In genomic region chr9:48481214-48482134, GRCm38 (mm10) we compare ENCODE assay signal across 7 mouse cellular contexts. TPM values are rescaled to one million over a fixed set of nuclear protein-coding genes. Genes with fewer than 3 reads are reported as not detected.
A peak's percentile ranks its signal among the peaks of the same experiment; 100 is the strongest.
DNase-seq lines count a peak whose midpoint lies in the region; ATAC-seq and TF ChIP-seq lines count a peak whose summit lies in the region.

No protein-coding gene starts in this region.

- no peak for TF ChIP-seq POLR2A in testis, adult 2 months (IDR thresholded peaks at IDR 0.05; ENCODE audit: control insufficient read depth, low read depth, low read length)

- no peak overlapping the region for H3K27ac ChIP-seq in testis, adult 2 months (ENCODE audit: control insufficient read depth, insufficient read depth, low read depth, low read length)
- H3K27ac ChIP-seq in forebrain, embryonic 10.5 days = no peak overlapping the region
- H3K27ac ChIP-seq in limb, embryonic 12.5 days = no peak overlapping the region
- no peak overlapping the region for H3K27ac ChIP-seq in neural tube, embryonic 11.5 days (ENCODE audit: low read depth, low read length)

- H3K27me3 ChIP-seq in testis, adult 2 months (ENCODE audit: control insufficient read depth, insufficient read depth, low read length) = no peaks in the 10 kb centered on the region
- H3K27me3 ChIP-seq in forebrain, embryonic 10.5 days (ENCODE audit: poor library complexity, severe bottlenecking) = 0 out of 2 replicates have a peak, but pooled peaks cover 7% of the 10 kb centered on the region
- no peaks in the 10 kb centered on the region for H3K27me3 ChIP-seq in limb, embryonic 12.5 days
- no peaks in the 10 kb centered on the region for H3K27me3 ChIP-seq in neural tube, embryonic 11.5 days (ENCODE audit: control insufficient read depth, insufficient read depth, low read length)

- no peak for DNase-seq in testis, postnatal 10 days (ENCODE audit: low spot score)
- no peak for DNase-seq in forebrain, embryonic 10.5 days (ENCODE audit: extremely low spot score, low spot score)
- no peak for DNase-seq in neural tube, embryonic 11.5 days (ENCODE audit: low spot score)
- no peak for DNase-seq in urinary bladder, postnatal 10 days (ENCODE audit: low spot score)
- no peak for DNase-seq in layer of hippocampus, adult 9-10 months (ENCODE audit: low spot score)

- ATAC-seq in limb, embryonic 12.5 days (ENCODE audit: insufficient number of reproducible peaks, insufficient read depth, low FRiP score, low TSS enrichment, low read depth) = no peak
- no peak for ATAC-seq in neural tube, embryonic 11.5 days (ENCODE audit: insufficient read depth, low FRiP score, low TSS enrichment)

- H3K4me1 ChIP-seq in testis, adult 2 months (ENCODE audit: control insufficient read depth, insufficient read depth, low read length) = peaks cover 9% of the 10 kb centered on the region
- peaks cover 18% of the 10 kb centered on the region for H3K4me1 ChIP-seq in forebrain, embryonic 10.5 days
- H3K4me1 ChIP-seq in limb, embryonic 12.5 days (replicated peaks) = peaks cover 13% of the 10 kb centered on the region
- peaks cover 2% of the 10 kb centered on the region; the same call in 1 of the 2 replicates for H3K4me1 ChIP-seq in neural tube, embryonic 11.5 days (ENCODE audit: control insufficient read depth, insufficient read depth, low read length)

- H3K9ac ChIP-seq in limb, embryonic 12.5 days (replicated peaks) = no peak overlapping the region
- peak overlapping the region; percentile 40; the same call in 1 of the 2 replicates for H3K9ac ChIP-seq in neural tube, embryonic 11.5 days (ENCODE audit: low read length)

- H3K9me3 ChIP-seq in forebrain, embryonic 10.5 days = no peaks in the 10 kb centered on the region
- no peaks in the 10 kb centered on the region for H3K9me3 ChIP-seq in limb, embryonic 12.5 days
- no peaks in the 10 kb centered on the region for H3K9me3 ChIP-seq in neural tube, embryonic 11.5 days (ENCODE audit: control insufficient read depth, low read length)

- H3K36me3 ChIP-seq in testis, adult 2 months (ENCODE audit: control insufficient read depth, insufficient read depth, low read length) = no peaks in the 10 kb centered on the region
- peaks cover 40% of the 10 kb centered on the region for H3K36me3 ChIP-seq in forebrain, embryonic 10.5 days (replicated peaks)
- H3K36me3 ChIP-seq in limb, embryonic 12.5 days = peaks cover 21% of the 10 kb centered on the region; the same call in 1 of the 2 replicates
- no peaks in the 10 kb centered on the region for H3K36me3 ChIP-seq in neural tube, embryonic 11.5 days (ENCODE audit: control insufficient read depth, insufficient read depth, low read length)

- 39% methylated on average over 20 of the region's 20 CpGs for WGBS in forebrain, embryonic 10.5 days
- 29% methylated on average over 20 of the region's 20 CpGs for WGBS in limb, embryonic 12.5 days
- WGBS in neural tube, embryonic 11.5 days = 38% methylated on average over 20 of the region's 20 CpGs

- peak overlapping the region; percentile 83 for H3K4me3 ChIP-seq in testis, adult 2 months (ENCODE audit: control insufficient read depth, low read depth, low read length)
- peak overlapping the region; percentile 97 for H3K4me3 ChIP-seq in forebrain, embryonic 10.5 days
- peak overlapping the region; percentile 79 for H3K4me3 ChIP-seq in limb, embryonic 12.5 days (replicated peaks)
- peak overlapping the region; percentile 89 for H3K4me3 ChIP-seq in neural tube, embryonic 11.5 days (ENCODE audit: low read depth, low read length)

- TF ChIP-seq CTCF in testis, adult 2 months (IDR thresholded peaks at IDR 0.05; ENCODE audit: control insufficient read depth, insufficient read depth, insufficient replicate concordance, low read depth, low read length) = no peak

- peak overlapping the region; percentile 82 for H3K4me2 ChIP-seq in limb, embryonic 12.5 days
- H3K4me2 ChIP-seq in neural tube, embryonic 11.5 days (ENCODE audit: low read depth) = peak overlapping the region; percentile 86

RNA-seq across cellular contexts. Expression of gene Rexo2, which starts 1.1 kb away (rescaled TPM):
- 45.6 and 50.7 TPM in 2 replicates for polyA plus RNA-seq in testis, adult 2 months (2012; rRNA removed)
- 127 and 129 TPM in 2 replicates for polyA plus RNA-seq in forebrain, embryonic 10.5 days (2016; fragmentation: Nextera tagmentation; extraction: Ambion mirVana)
- 93.8 and 99.3 TPM in 2 replicates for polyA plus RNA-seq in limb, embryonic 12.5 days (2016; fragmentation: Nextera tagmentation; extraction: Ambion mirVana)
- 76.2 and 85.5 TPM in 2 replicates for polyA plus RNA-seq in neural tube, embryonic 11.5 days (2014; fragmentation: Nextera tagmentation; extraction: Ambion mirVana)

RNA-seq across cellular contexts. Expression of gene Rbm7, which starts 13.6 kb away (rescaled TPM):
- polyA plus RNA-seq in testis, adult 2 months (2012; rRNA removed) = 47.0 and 50.4 TPM in 2 replicates
- polyA plus RNA-seq in forebrain, embryonic 10.5 days (2016; fragmentation: Nextera tagmentation; extraction: Ambion mirVana) = 112 and 118 TPM in 2 replicates
- polyA plus RNA-seq in limb, embryonic 12.5 days (2016; fragmentation: Nextera tagmentation; extraction: Ambion mirVana) = 119 and 128 TPM in 2 replicates
- 113 and 115 TPM in 2 replicates for polyA plus RNA-seq in neural tube, embryonic 11.5 days (2014; fragmentation: Nextera tagmentation; extraction: Ambion mirVana)

RNA-seq across cellular contexts. Expression of gene Gm5617, which starts 13.8 kb away (rescaled TPM):
- 2,840 and 3,410 TPM in 2 replicates for polyA plus RNA-seq in testis, adult 2 months (2012; rRNA removed)
- polyA plus RNA-seq in forebrain, embryonic 10.5 days (2016; fragmentation: Nextera tagmentation; extraction: Ambion mirVana) = 28.0 and 29.9 TPM in 2 replicates
- polyA plus RNA-seq in limb, embryonic 12.5 days (2016; fragmentation: Nextera tagmentation; extraction: Ambion mirVana) = 37.4 and 39.9 TPM in 2 replicates
- polyA plus RNA-seq in neural tube, embryonic 11.5 days (2014; fragmentation: Nextera tagmentation; extraction: Ambion mirVana) = 31.1 and 32.7 TPM in 2 replicates

Comparison
In these comparisons a context has a peak if more than half of its experiments do, and no peak if none do; other contexts are left out.
1. RNA of gene Gm5617, which starts 13.8 kb away (polyA plus RNA-seq): 2,840 to 3,410 TPM in testis, adult 2 months; 37.4 to 39.9 TPM in limb, embryonic 12.5 days, 31.1 to 32.7 TPM in neural tube, embryonic 11.5 days and 28.0 to 29.9 TPM in forebrain, embryonic 10.5 days; every median in the first group is over 10 times any median in the second.
2. Peak in every context shown above with its lines, with median percentiles within 50 percentile points of each other: H3K4me3 ChIP-seq.